Mouse (Mus musculus): Measurements from ENCODE around the gene Btbd1. TPM values are rescaled to one million over a fixed set of nuclear protein-coding genes. Genes with fewer than 3 reads are reported as not detected.

The Btbd1 gene
- polyA plus RNA-seq (2015; fragmentation: Illumina TruSeq; extraction: RNeasy Lipid Tissue Mini Kit (QIAGEN cat#74804); ENCODE audit: low read depth, low replicate concordance), result 139 TPM

GRCm38 (mm10) chr7:81829379-81829894 is at the start of gene Btbd1:
Gene Btbd1 (minus strand): TSS chr7:81829431.

GRCm38 (mm10) chr7:81858968-81859721 is 29.9 kb upstream of the Btbd1 start, which contains the start of gene Tm6sf1:
Gene Tm6sf1 (plus strand): TSS chr7:81859001.

GRCm38 (mm10) chr7:81855694-81856093 is 26.5 kb upstream of the Btbd1 start, which contains the start of gene Gm10160:
Gene Gm10160 (minus strand): TSS chr7:81855794.

GRCm38 (mm10) chr7:81789095-81789757 is 40.0 kb downstream of the Btbd1 start, which contains the start of gene 3110040N11Rik:
Gene 3110040N11Rik (minus strand): TSS chr7:81789478.

GRCm38 (mm10) chr7:81762180-81763109 is 66.8 kb downstream of the Btbd1 start, which contains the start of gene Ramac:
Gene Ramac (plus strand): TSS chr7:81762925.

Other genes starting within 250 kb of the Btbd1 start
- 26.5 TPM for gene Homer2, start 121.9 kb downstream of the Btbd1 start, polyA plus RNA-seq (2015; fragmentation: Illumina TruSeq; extraction: RNeasy Lipid Tissue Mini Kit (QIAGEN cat#74804); ENCODE audit: low read depth, low replicate concordance)
- 151 TPM for gene Ramac, start 66.5 kb downstream of the Btbd1 start, polyA plus RNA-seq (2015; fragmentation: Illumina TruSeq; extraction: RNeasy Lipid Tissue Mini Kit (QIAGEN cat#74804); ENCODE audit: low read depth, low replicate concordance)
- gene 3110040N11Rik, start 40.0 kb downstream of the Btbd1 start, polyA plus RNA-seq (2015; fragmentation: Illumina TruSeq; extraction: RNeasy Lipid Tissue Mini Kit (QIAGEN cat#74804); ENCODE audit: low read depth, low replicate concordance), result 35.9 TPM
- not detected for gene Gm10160, start 26.4 kb upstream of the Btbd1 start, polyA plus RNA-seq (2015; fragmentation: Illumina TruSeq; extraction: RNeasy Lipid Tissue Mini Kit (QIAGEN cat#74804); ENCODE audit: low read depth, low replicate concordance)
- gene Tm6sf1, start 29.6 kb upstream of the Btbd1 start, polyA plus RNA-seq (2015; fragmentation: Illumina TruSeq; extraction: RNeasy Lipid Tissue Mini Kit (QIAGEN cat#74804); ENCODE audit: low read depth, low replicate concordance), result 23.9 TPM
- 55.6 TPM for gene Hdgfl3, start 105.0 kb upstream of the Btbd1 start, polyA plus RNA-seq (2015; fragmentation: Illumina TruSeq; extraction: RNeasy Lipid Tissue Mini Kit (QIAGEN cat#74804); ENCODE audit: low read depth, low replicate concordance)
- gene Bnc1, start 162.9 kb upstream of the Btbd1 start, polyA plus RNA-seq (2015; fragmentation: Illumina TruSeq; extraction: RNeasy Lipid Tissue Mini Kit (QIAGEN cat#74804); ENCODE audit: low read depth, low replicate concordance), result not detected

Data from brain, adult 10 weeks (tissue).